Mouse (Mus musculus) effector memory CD4-positive, alpha-beta T cell, adult 7 months (primary cell): ENCODE results near the gene Ddx18. TPM values are rescaled to one million over a fixed set of nuclear protein-coding genes. Genes with fewer than 3 reads are reported as not detected.

Source experiments
- polyA plus RNA-seq: library from polyadenylated mRNA; unstranded; fragments of 100-300 nt; shearing (Covaris generic); gene quantifications from one replicate; pipeline ENCODE4 v1.2.1, GENCODE M21; 2017

Ddx18 gene
- polyA plus RNA-seq: 69.7 TPM

GRCm38 (mm10) chr1:121567521-121568489 is at the start of gene Ddx18:
TSS of gene Ddx18 (minus strand) at chr1:121567989.

GRCm38 (mm10) chr1:121528399-121528720 is 39.4 kb downstream of the Ddx18 start, which contains the start of gene Htr5b:
TSS of gene Htr5b (minus strand) at chr1:121528465.

Other genes with a start within 250 kb of the Ddx18 start
- 28.1 TPM for gene Insig2, start 235.4 kb downstream of the Ddx18 start, polyA plus RNA-seq
- gene Ccdc93, start 136.9 kb downstream of the Ddx18 start, polyA plus RNA-seq: 20.0 TPM
- not detected for gene Htr5b, start 39.5 kb downstream of the Ddx18 start, polyA plus RNA-seq